Mouse (Mus musculus) C2C12 (cell line): ENCODE results near the gene Gm21970. TPM values are rescaled to one million over a fixed set of nuclear protein-coding genes. Genes with fewer than 3 reads are reported as not detected.

Experiments
- H3K27me3 ChIP-seq: one replicate; pipeline ENCODE4 v1.6.1; 2011; ENCODE audit not compliant: control insufficient read depth, insufficient read depth, insufficient read length
- H3K36me3 ChIP-seq: one replicate; pipeline ENCODE4 v1.6.1; 2011; ENCODE audit not compliant: control insufficient read depth, insufficient read depth
- H3K4me3 ChIP-seq: one replicate; pipeline ENCODE4 v1.5.1; 2011; ENCODE audit warnings: mild to moderate bottlenecking, control low read depth; ENCODE audit not compliant: poor library complexity, insufficient read depth, severe bottlenecking
- H3K79me2 ChIP-seq: one replicate; pipeline ENCODE4 v1.6.1; 2011; ENCODE audit not compliant: control insufficient read depth, insufficient read depth
- H3K79me3 ChIP-seq: one replicate; pipeline ENCODE4 v1.6.1; 2011; ENCODE audit warnings: low read depth, control low read depth
- H3ac ChIP-seq: one replicate; pipeline ENCODE3; 2011; ENCODE audit warnings: low read depth; ENCODE audit not compliant: control insufficient read depth, insufficient read length
- CEBPB ChIP-seq: IDR thresholded peaks from one replicate; pipeline ENCODE4 v1.6.1; 2011; ENCODE audit warnings: low read depth, mild to moderate bottlenecking, control low read depth, moderate library complexity
- CTCF ChIP-seq: IDR thresholded peaks from one replicate; pipeline ENCODE4 v1.5.1; 2011; ENCODE audit not compliant: control insufficient read depth, insufficient read depth, insufficient read length
- FOSL1 ChIP-seq: IDR thresholded peaks from one replicate; pipeline ENCODE4 v1.8.0; 2011; ENCODE audit warnings: mild to moderate bottlenecking, low read length; ENCODE audit not compliant: poor library complexity, insufficient read depth, severe bottlenecking
- MAX ChIP-seq: IDR thresholded peaks from one replicate; pipeline ENCODE4 v1.6.1; 2011; ENCODE audit warnings: mild to moderate bottlenecking, control low read depth
- MYOD1 ChIP-seq: IDR thresholded peaks from one replicate; pipeline ENCODE4 v1.6.1; 2011; ENCODE audit warnings: low read depth; ENCODE audit not compliant: control insufficient read depth, insufficient read length
- MYOG ChIP-seq: IDR thresholded peaks from one replicate; pipeline ENCODE4 v1.6.1; 2011; ENCODE audit not compliant: control insufficient read depth, insufficient read length; ENCODE audit errors: extremely low read depth
- USF1 ChIP-seq: IDR thresholded peaks from one replicate; pipeline ENCODE4 v1.6.1; 2011; ENCODE audit warnings: low read depth, mild to moderate bottlenecking, control low read depth, moderate library complexity
- polyA plus RNA-seq: library from polyadenylated mRNA; unstranded; fragments of >200 nt; fragmentation: generic; extraction: Trizol; gene quantifications from one replicate; pipeline ENCODE4 v1.2.1, GENCODE M21; 2012; ENCODE audit warnings: missing spikeins

Gene Gm21970
- polyA plus RNA-seq, 1 experiment: not detected

GRCm38 (mm10) chr16:91462644-91463043, 71.1 kb downstream of the Gm21970 start:
- Histone ChIP-seq H3K79me3 (no peaks in the 10 kb centered on the region), H3K36me3 (no peaks in the 10 kb centered on the region), H3K27me3 (no peaks in the 10 kb centered on the region), H3K79me2 (no peaks in the 10 kb centered on the region), H3ac (no peak overlapping the region), H3K4me3 (no peak overlapping the region)
- TF ChIP-seq MYOG (no peak), MYOD1 (no peak), CEBPB (no peak), MAX (no peak), FOSL1 (no peak), CTCF (no peak), USF1 (no peak)

- Histone ChIP-seq H3K4me3 (no peak overlapping the region), H3K36me3 (no peaks in the 10 kb centered on the region), H3K27me3 (no peaks in the 10 kb centered on the region), H3K79me2 (no peaks in the 10 kb centered on the region), H3ac (no peak overlapping the region), H3K79me3 (no peaks in the 10 kb centered on the region)
- no peak for TF ChIP-seq MAX
- TF ChIP-seq MYOD1: no peak
- TF ChIP-seq CEBPB: no peak
- no peak for TF ChIP-seq USF1
- TF ChIP-seq MYOG: no peak
- TF ChIP-seq CTCF: no peak
- no peak for TF ChIP-seq FOSL1
Measured at GRCm38 (mm10) chr16:91463400-91463799, 71.9 kb downstream of the Gm21970 start.

- Histone ChIP-seq H3K4me3 (no peak overlapping the region), H3ac (no peak overlapping the region), H3K79me3 (no peaks in the 10 kb centered on the region), H3K79me2 (no peaks in the 10 kb centered on the region), H3K27me3 (no peaks in the 10 kb centered on the region), H3K36me3 (no peaks in the 10 kb centered on the region)
- TF ChIP-seq USF1 (no peak), CEBPB (no peak), MYOD1 (no peak), MAX (no peak), FOSL1 (no peak), MYOG (no peak), CTCF (no peak)
Measured at GRCm38 (mm10) chr16:91463836-91464400, 72.4 kb downstream of the Gm21970 start.

GRCm38 (mm10) chr16:91464594-91465504, 73.3 kb downstream of the Gm21970 start:
- TF ChIP-seq MYOD1: no peak
- TF ChIP-seq CTCF: no peak
- no peak for TF ChIP-seq FOSL1
- TF ChIP-seq CEBPB: no peak
- no peak for TF ChIP-seq MAX
- TF ChIP-seq MYOG: no peak
- H3K27me3 ChIP-seq: no peaks in the 10 kb centered on the region
- no peaks in the 10 kb centered on the region for H3K79me2 ChIP-seq
- no peaks in the 10 kb centered on the region for H3K36me3 ChIP-seq
- H3K79me3 ChIP-seq: no peaks in the 10 kb centered on the region
- peak overlapping the region; percentile 57 for H3ac ChIP-seq
- H3K4me3 ChIP-seq: peak overlapping the region; percentile 25

GRCm38 (mm10) chr16:91465505-91466240, 74.2 kb downstream of the Gm21970 start:
- no peaks in the 10 kb centered on the region for H3K36me3 ChIP-seq
- no peaks in the 10 kb centered on the region for H3K27me3 ChIP-seq
- TF ChIP-seq CTCF (no peak), MYOG (no peak), MYOD1 (no peak), CEBPB (no peak), MAX (no peak), USF1 (no peak), FOSL1 (no peak)
- no peak overlapping the region for H3ac ChIP-seq
- H3K79me2 ChIP-seq: no peaks in the 10 kb centered on the region
- H3K79me3 ChIP-seq: no peaks in the 10 kb centered on the region
- H3K4me3 ChIP-seq: no peak overlapping the region
